Mouse (Mus musculus) limb, embryonic 14.5 days (tissue): Measurements from ENCODE around the gene Tomm6. TPM values are rescaled to one million over a fixed set of nuclear protein-coding genes. Genes with fewer than 3 reads are reported as not detected.
A peak's percentile ranks its signal among the peaks of the same experiment; 100 is the strongest.

ENCODE experiments used
- ATAC-seq: fragments of 200-750 bp; cut with Nextera tagmentation; 2 replicates; pipeline ENCODE4 v1.8.0; 2017; ENCODE audit warnings: low read depth, moderate number of reproducible peaks, moderate TSS enrichment; ENCODE audit not compliant: low FRiP score
- DNase-seq: peaks from one replicate; pipeline ENCODE4 v3.0.0-alpha.2; 2015; ENCODE audit warnings: low spot score
- H3K27ac ChIP-seq: fragments of 300-500 bp; sonication (generic); replicated peaks from 2 replicates; pipeline ENCODE4 v1.5.1; 2014; ENCODE audit warnings: low read depth, mild to moderate bottlenecking, low read length, moderate library complexity, mixed read lengths
- H3K27me3 ChIP-seq: fragments of 300-500 bp; sonication (generic); 2 replicates; pipeline ENCODE4 v1.6.1; 2014; ENCODE audit warnings: low read length, mixed read lengths; ENCODE audit not compliant: control insufficient read depth, insufficient read depth
- H3K36me3 ChIP-seq: fragments of 300-500 bp; sonication (generic); 2 replicates; pipeline ENCODE4 v1.6.1; 2014; ENCODE audit warnings: mild to moderate bottlenecking, low read length, moderate library complexity, mixed read lengths; ENCODE audit not compliant: control insufficient read depth, insufficient read depth
- H3K4me1 ChIP-seq: fragments of 300-500 bp; sonication (generic); 2 replicates; pipeline ENCODE4 v1.6.1; 2014; ENCODE audit warnings: antibody characterized with exemption, low read length, mixed read lengths; ENCODE audit not compliant: control insufficient read depth, insufficient read depth
- H3K4me2 ChIP-seq: fragments of 300-500 bp; sonication (generic); replicated peaks from 2 replicates; pipeline ENCODE4 v1.6.1; 2014; ENCODE audit warnings: low read depth, mild to moderate bottlenecking, low read length, moderate library complexity; ENCODE audit not compliant: severe bottlenecking
- H3K4me3 ChIP-seq: fragments of 300-500 bp; sonication (generic); replicated peaks from 2 replicates; pipeline ENCODE4 v1.5.1; 2014; ENCODE audit warnings: low read length
- H3K9ac ChIP-seq: fragments of 300-500 bp; sonication (generic); 2 replicates; pipeline ENCODE4 v1.6.1; 2014; ENCODE audit warnings: mild to moderate bottlenecking, low read depth, low read length, moderate library complexity; ENCODE audit not compliant: severe bottlenecking
- H3K9me3 ChIP-seq: fragments of 300-500 bp; sonication (generic); 2 replicates; pipeline ENCODE4 v1.6.1; 2016; ENCODE audit warnings: low read length; ENCODE audit not compliant: control insufficient read depth
- POLR2A ChIP-seq: fragments of 200-500 bp; IDR thresholded peaks from 2 replicates; pipeline ENCODE4 v1.8.0; 2012; ENCODE audit warnings: inconsistent platforms, mild to moderate bottlenecking, moderate library complexity, borderline replicate concordance; ENCODE audit not compliant: insufficient read depth, insufficient read length; ENCODE audit errors: extremely low read depth
- WGBS: fragments of 180-500 bp; shearing (Covaris S2); extraction: QIAGEN DNeasy Blood & Tissue Kit; methylation state at CpG from one replicate; pipeline ENCODE4 v1.1.7; 2014; 5-methylcytosine and 5-hydroxymethylcytosine counted together
- polyA plus RNA-seq, 2 experiments: library from polyadenylated mRNA; depleted of rRNA in 1 of 2; stranded (reverse) in 1 of 2; unstranded in 1 of 2; fragments of >200 nt; fragmentation: Nextera tagmentation in 1 of 2; extraction: Ambion mirVana in 1 of 2; gene quantifications; 2 replicates each; pipeline versions ENCODE4 v1.2.1 to v1.2.3; 2012 to 2014

The Tomm6 gene
- polyA plus RNA-seq, 2 experiments = 130 to 415 TPM

- TF ChIP-seq POLR2A = no peak
- DNase-seq = peak; percentile 42
- 2% methylated on average over 52 of the region's 58 CpGs for WGBS
- Histone ChIP-seq H3K27me3 (no peaks in the 10 kb centered on the region), H3K9ac (peak within 1 kb of the TSS; percentile 75), H3K4me1 (peaks cover 11% of the 10 kb centered on the region), H3K9me3 (no peaks in the 10 kb centered on the region), H3K36me3 (peaks cover 23% of the 10 kb centered on the region), H3K27ac (peak within 1 kb of the TSS; percentile 67), H3K4me3 (peak within 1 kb of the TSS; percentile 78), H3K4me2 (peak within 1 kb of the TSS; percentile 97)
- peak; percentile 60 for ATAC-seq
Measured at GRCm38 (mm10) chr17:47688608-47689575, 706 bp upstream of the Tomm6 start, which contains the start of gene Frs3. Gene Frs3, plus strand, starts transcription at chr17:47689030.

GRCm38 (mm10) chr17:47687409-47688343, 510 bp downstream of the Tomm6 start:
- Histone ChIP-seq H3K4me1 (peaks cover 11% of the 10 kb centered on the region), H3K9ac (peak overlapping the region; percentile 75)

GRCm38 (mm10) chr17:47682836-47683235, 5.3 kb downstream of the Tomm6 start:
- peaks cover 7% of the 10 kb centered on the region for H3K4me1 ChIP-seq
- 70% methylated on average over 4 of the region's 4 CpGs for WGBS
- H3K9ac ChIP-seq = no peak overlapping the region
- no peak overlapping the region for H3K4me3 ChIP-seq
- peaks cover 77% of the 10 kb centered on the region for H3K36me3 ChIP-seq
- ATAC-seq (no peak), DNase-seq (no peak)
- H3K27ac ChIP-seq = no peak overlapping the region
- no peak for TF ChIP-seq POLR2A
- no peaks in the 10 kb centered on the region for H3K9me3 ChIP-seq
- H3K27me3 ChIP-seq = no peaks in the 10 kb centered on the region
- no peak overlapping the region for H3K4me2 ChIP-seq

More at GRCm38 (mm10) chr17:47687409-47688343, 510 bp downstream of the Tomm6 start:
- peaks cover 33% of the 10 kb centered on the region for H3K36me3 ChIP-seq
- peak overlapping the region; percentile 78 for H3K4me3 ChIP-seq
- peak; percentile 55; the same call in 1 of the 2 replicates for TF ChIP-seq POLR2A
- H3K27me3 ChIP-seq = no peaks in the 10 kb centered on the region
- whole genome bisulfite sequencing = under 1% methylated on average over 62 of the region's 70 CpGs
- peak; percentile 97 for DNase-seq
- peak overlapping the region; percentile 67 for H3K27ac ChIP-seq
- peak; percentile 91 for ATAC-seq
- H3K9me3 ChIP-seq = no peaks in the 10 kb centered on the region
- peak overlapping the region; percentile 97 for H3K4me2 ChIP-seq

GRCm38 (mm10) chr17:47678702-47679101, 9.5 kb downstream of the Tomm6 start:
- DNase-seq (no peak), ATAC-seq (no peak)
- Histone ChIP-seq H3K4me1 (no peaks in the 10 kb centered on the region), H3K9me3 (no peaks in the 10 kb centered on the region), H3K4me2 (no peak overlapping the region), H3K27ac (no peak overlapping the region), H3K36me3 (peaks cover 69% of the 10 kb centered on the region), H3K9ac (no peak overlapping the region), H3K4me3 (no peak overlapping the region), H3K27me3 (no peaks in the 10 kb centered on the region)
- whole genome bisulfite sequencing = 90% methylated on average over 5 of the region's 5 CpGs
- TF ChIP-seq POLR2A = no peak

GRCm38 (mm10) chr17:47678238-47678637, 9.9 kb downstream of the Tomm6 start:
- no peak for TF ChIP-seq POLR2A
- Histone ChIP-seq H3K4me1 (no peaks in the 10 kb centered on the region), H3K27ac (no peak overlapping the region), H3K9me3 (no peaks in the 10 kb centered on the region), H3K4me3 (no peak overlapping the region), H3K27me3 (no peaks in the 10 kb centered on the region; the same call in 1 of the 2 replicates), H3K4me2 (no peak overlapping the region), H3K9ac (no peak overlapping the region), H3K36me3 (peaks cover 70% of the 10 kb centered on the region)
- DNase-seq = no peak
- ATAC-seq = no peak
- WGBS = 86% methylated on average over 5 of the region's 5 CpGs
